Mouse (Mus musculus): ENCODE results near the gene Onecut3. TPM values are rescaled to one million over a fixed set of nuclear protein-coding genes. Genes with fewer than 3 reads are reported as not detected.
A peak's percentile ranks its signal among the peaks of the same experiment; 100 is the strongest.

Gene Onecut3
- polyA plus RNA-seq, 1 experiment from 2014 or later, result not detected

DNA sequence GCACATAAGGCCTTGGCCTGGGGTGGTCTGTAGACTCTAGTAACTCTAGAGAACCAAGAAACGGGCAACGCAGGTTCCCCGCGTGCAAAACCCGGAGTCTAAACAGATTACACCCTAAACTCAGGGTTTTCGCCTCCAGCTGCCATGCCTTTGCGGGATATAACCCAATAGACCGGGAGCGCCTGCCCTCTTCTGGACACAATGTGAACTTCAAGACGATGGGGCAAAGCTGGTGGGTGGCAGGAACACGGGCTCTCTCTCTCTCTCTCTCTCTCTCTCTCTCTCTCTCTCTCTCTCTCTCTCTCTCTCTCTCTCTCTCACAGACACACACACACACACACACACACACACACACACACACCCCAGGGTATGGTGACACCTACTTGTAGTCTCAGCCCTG, 11.6 kb downstream of the Onecut3 start:
- under 1% methylated on average over 11 of the region's 11 CpGs for whole genome bisulfite sequencing
- Histone ChIP-seq H3K9ac (no peak overlapping the region), H3K27me3 (peaks cover 83% of the 10 kb centered on the region), H3K4me3 (no peak overlapping the region), H3K4me1 (peaks cover 12% of the 10 kb centered on the region), H3K27ac (no peak overlapping the region), H3K4me2 (no peak overlapping the region), H3K9me3 (no peaks in the 10 kb centered on the region), H3K36me3 (no peaks in the 10 kb centered on the region)
- no peak for ATAC-seq (ENCODE audit: insufficient number of reproducible peaks, low FRiP score, low TSS enrichment, low read depth)

- H3K9ac ChIP-seq, result 0 out of 2 replicates have a peak overlapping the region, but pooled peaks have one; percentile 10
- WGBS, result 9% methylated on average over 20 of the region's 20 CpGs
- ATAC-seq (ENCODE audit: insufficient number of reproducible peaks, low FRiP score, low TSS enrichment, low read depth), result peak; percentile 50; the same call in 1 of the 2 replicates
Measured at GRCm38 (mm10) chr10:80509412-80510272, 15.0 kb downstream of the Onecut3 start.

DNA sequence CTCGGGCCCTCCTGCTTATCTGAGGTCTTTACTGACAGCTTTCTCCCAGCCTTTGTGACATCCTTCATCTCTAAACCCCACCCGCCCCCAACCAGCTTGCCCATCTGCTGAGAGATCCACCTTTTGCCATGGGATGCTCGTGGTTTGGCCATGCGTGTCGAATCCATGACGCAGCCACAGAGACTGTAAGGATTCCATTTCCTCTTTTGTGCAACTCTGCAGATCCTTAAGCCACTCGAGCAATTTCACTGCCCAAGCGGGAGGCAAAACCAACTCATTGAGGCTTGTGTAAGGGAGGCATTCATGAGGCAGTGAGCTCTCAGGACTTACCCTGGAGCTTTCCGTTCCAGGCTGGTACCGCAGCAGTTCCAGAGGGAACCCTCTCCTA, 15.6 kb downstream of the Onecut3 start:
- no peak for ATAC-seq (ENCODE audit: insufficient number of reproducible peaks, low FRiP score, low TSS enrichment, low read depth)
- no peak overlapping the region for H3K4me2 ChIP-seq
- H3K4me1 ChIP-seq, result peaks cover 13% of the 10 kb centered on the region
- H3K4me3 ChIP-seq, result no peak overlapping the region
- no peak overlapping the region for H3K9ac ChIP-seq
- no peaks in the 10 kb centered on the region for H3K36me3 ChIP-seq
- no peak overlapping the region for H3K27ac ChIP-seq
- WGBS, result 50% methylated on average over 10 of the region's 10 CpGs
- H3K27me3 ChIP-seq, result peaks cover 89% of the 10 kb centered on the region
- H3K9me3 ChIP-seq, result no peaks in the 10 kb centered on the region

More at GRCm38 (mm10) chr10:80509412-80510272, 15.0 kb downstream of the Onecut3 start:
- Histone ChIP-seq H3K4me3 (peak overlapping the region; percentile 38), H3K4me2 (peak overlapping the region; percentile 53), H3K36me3 (no peaks in the 10 kb centered on the region), H3K27ac (no peak overlapping the region), H3K9me3 (no peaks in the 10 kb centered on the region), H3K27me3 (peaks cover 87% of the 10 kb centered on the region), H3K4me1 (peaks cover 13% of the 10 kb centered on the region)

- Histone ChIP-seq H3K9me3 (no peaks in the 10 kb centered on the region), H3K27me3 (peaks cover 76% of the 10 kb centered on the region), H3K27ac (no peak overlapping the region), H3K9ac (no peak overlapping the region), H3K4me1 (peaks cover 13% of the 10 kb centered on the region), H3K4me3 (no peak overlapping the region), H3K4me2 (no peak overlapping the region), H3K36me3 (no peaks in the 10 kb centered on the region)
- ATAC-seq (ENCODE audit: insufficient number of reproducible peaks, low FRiP score, low TSS enrichment, low read depth), result no peak
- 8% methylated on average over 18 of the region's 19 CpGs for WGBS
Measured at GRCm38 (mm10) chr10:80513739-80514138, 19.1 kb downstream of the Onecut3 start.

DNA sequence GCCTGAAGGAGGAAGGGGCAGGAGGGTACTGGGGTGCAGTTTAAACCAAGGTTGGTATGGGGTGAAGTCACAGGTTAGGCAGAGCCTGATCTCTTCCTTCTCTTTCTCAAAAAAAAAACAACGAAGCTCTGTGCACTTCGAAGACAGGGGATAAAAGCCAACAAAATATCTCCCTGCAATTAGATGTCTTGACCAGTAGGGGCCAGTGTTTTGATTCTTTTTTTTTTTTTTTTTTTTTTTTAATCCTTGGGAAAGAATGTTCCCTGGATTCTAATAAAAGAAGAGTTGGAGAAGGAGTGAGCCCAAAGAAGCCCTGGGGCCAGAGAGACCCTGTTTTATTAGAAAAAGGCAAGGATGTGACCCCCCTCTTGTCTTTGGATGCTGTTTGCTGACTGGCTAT, 24.7 kb downstream of the Onecut3 start:
- WGBS, result 83% methylated on average over 2 of the region's 2 CpGs
- Histone ChIP-seq H3K27me3 (peaks cover 24% of the 10 kb centered on the region), H3K36me3 (no peaks in the 10 kb centered on the region), H3K9me3 (0 out of 2 replicates have a peak, but pooled peaks cover 2% of the 10 kb centered on the region), H3K9ac (no peak overlapping the region), H3K4me3 (no peak overlapping the region), H3K4me1 (peaks cover under 1% of the 10 kb centered on the region; the same call in 1 of the 2 replicates), H3K4me2 (no peak overlapping the region), H3K27ac (no peak overlapping the region)
- no peak for ATAC-seq (ENCODE audit: insufficient number of reproducible peaks, low FRiP score, low TSS enrichment, low read depth)

GRCm38 (mm10) chr10:80523299-80523698, 28.7 kb downstream of the Onecut3 start:
- Histone ChIP-seq H3K4me1 (no peaks in the 10 kb centered on the region), H3K9ac (no peak overlapping the region), H3K4me3 (no peak overlapping the region), H3K27me3 (no peaks in the 10 kb centered on the region), H3K27ac (no peak overlapping the region), H3K9me3 (0 out of 2 replicates have a peak, but pooled peaks cover 2% of the 10 kb centered on the region), H3K36me3 (no peaks in the 10 kb centered on the region), H3K4me2 (no peak overlapping the region)
- no peak for ATAC-seq (ENCODE audit: insufficient number of reproducible peaks, low FRiP score, low TSS enrichment, low read depth)
- WGBS, result 93% methylated on average over 7 of the region's 7 CpGs

DNA sequence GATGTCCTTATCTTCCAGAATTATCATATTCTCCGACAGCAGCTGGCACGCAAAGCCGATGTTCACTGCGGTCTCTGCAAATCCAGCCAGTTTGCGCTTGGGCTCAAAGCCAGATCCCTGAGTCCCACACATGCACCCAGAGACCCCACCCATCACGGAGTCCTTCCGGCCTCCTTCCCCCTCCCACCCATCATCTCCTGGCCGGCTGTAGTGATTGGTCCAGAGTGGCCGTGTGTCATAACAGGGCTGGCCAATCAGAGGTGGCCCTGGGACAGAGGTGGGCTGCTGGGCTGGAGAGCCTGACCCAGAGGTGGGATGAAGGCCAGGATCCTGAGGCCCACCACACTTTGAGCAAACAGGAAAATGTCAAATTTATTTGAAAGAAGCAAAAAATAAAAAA, 31.5 kb downstream of the Onecut3 start:
- WGBS, result 18% methylated on average over 9 of the region's 9 CpGs
- ATAC-seq (ENCODE audit: insufficient number of reproducible peaks, low FRiP score, low TSS enrichment, low read depth), result no peak
- H3K4me3 ChIP-seq, result peak overlapping the region; percentile 4; the same call in 1 of the 2 replicates
- H3K4me1 ChIP-seq, result no peaks in the 10 kb centered on the region
- H3K4me2 ChIP-seq, result no peak overlapping the region
- H3K36me3 ChIP-seq, result no peaks in the 10 kb centered on the region
- no peaks in the 10 kb centered on the region for H3K9me3 ChIP-seq
- H3K9ac ChIP-seq, result no peak overlapping the region
- no peaks in the 10 kb centered on the region for H3K27me3 ChIP-seq
- H3K27ac ChIP-seq, result no peak overlapping the region

- no peaks in the 10 kb centered on the region for H3K36me3 ChIP-seq
- no peak overlapping the region for H3K4me3 ChIP-seq
- H3K4me1 ChIP-seq, result peaks cover 10% of the 10 kb centered on the region
- no peak for ATAC-seq (ENCODE audit: insufficient number of reproducible peaks, low FRiP score, low TSS enrichment, low read depth)
- H3K9me3 ChIP-seq, result no peaks in the 10 kb centered on the region
- 88% methylated on average over 11 of the region's 11 CpGs for WGBS
- H3K9ac ChIP-seq, result no peak overlapping the region
- no peak overlapping the region for H3K4me2 ChIP-seq
- peaks cover 45% of the 10 kb centered on the region for H3K27me3 ChIP-seq
- no peak overlapping the region for H3K27ac ChIP-seq
Measured at GRCm38 (mm10) chr10:80532783-80533182, 38.1 kb downstream of the Onecut3 start.

- Histone ChIP-seq H3K4me2 (no peak overlapping the region), H3K27me3 (peaks cover 53% of the 10 kb centered on the region), H3K36me3 (no peaks in the 10 kb centered on the region), H3K27ac (no peak overlapping the region), H3K9ac (no peak overlapping the region), H3K4me1 (peaks cover 11% of the 10 kb centered on the region), H3K9me3 (no peaks in the 10 kb centered on the region), H3K4me3 (no peak overlapping the region)
- 17% methylated on average over 7 of the region's 7 CpGs for WGBS
- no peak for ATAC-seq (ENCODE audit: insufficient number of reproducible peaks, low FRiP score, low TSS enrichment, low read depth)
Measured at GRCm38 (mm10) chr10:80533704-80534103, 39.1 kb downstream of the Onecut3 start.

DNA sequence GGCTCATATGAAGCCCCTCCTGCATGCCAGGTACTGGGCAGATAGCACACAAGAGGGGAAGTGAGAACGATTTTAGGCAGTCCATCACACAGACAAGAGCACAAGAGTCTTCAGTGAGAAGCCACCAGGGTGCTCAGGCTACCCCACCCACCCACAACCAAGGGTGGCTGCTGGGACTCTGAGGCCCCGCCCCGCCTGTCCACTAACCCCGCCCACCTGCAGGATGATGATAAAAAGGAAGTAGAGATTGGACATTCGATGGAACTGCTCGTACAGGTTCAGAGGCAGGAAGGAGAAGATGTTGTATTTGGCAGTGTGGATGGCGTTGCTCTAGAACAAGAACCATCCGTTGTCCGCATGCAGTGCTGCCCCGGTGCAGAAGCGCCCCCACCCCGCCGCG, 40.4 kb downstream of the Onecut3 start:
- no peak overlapping the region for H3K4me2 ChIP-seq
- H3K27ac ChIP-seq, result no peak overlapping the region
- WGBS, result 8% methylated on average over 14 of the region's 14 CpGs
- no peak overlapping the region for H3K9ac ChIP-seq
- H3K27me3 ChIP-seq, result peaks cover 58% of the 10 kb centered on the region
- no peaks in the 10 kb centered on the region for H3K9me3 ChIP-seq
- H3K4me1 ChIP-seq, result peaks cover 16% of the 10 kb centered on the region
- H3K36me3 ChIP-seq, result no peaks in the 10 kb centered on the region
- no peak for ATAC-seq (ENCODE audit: insufficient number of reproducible peaks, low FRiP score, low TSS enrichment, low read depth)
- H3K4me3 ChIP-seq, result no peak overlapping the region; the same call in 1 of the 2 replicates

- Histone ChIP-seq H3K9me3 (no peaks in the 10 kb centered on the region), H3K4me3 (no peak overlapping the region; the same call in 1 of the 2 replicates), H3K4me1 (peaks cover 16% of the 10 kb centered on the region), H3K27ac (no peak overlapping the region), H3K36me3 (peaks cover 1% of the 10 kb centered on the region; the same call in 1 of the 2 replicates), H3K9ac (no peak overlapping the region), H3K4me2 (no peak overlapping the region), H3K27me3 (peaks cover 59% of the 10 kb centered on the region)
- no peak for ATAC-seq (ENCODE audit: insufficient number of reproducible peaks, low FRiP score, low TSS enrichment, low read depth)
- WGBS, result 11% methylated on average over 13 of the region's 13 CpGs
Measured at GRCm38 (mm10) chr10:80535711-80536110, 41.1 kb downstream of the Onecut3 start.

DNA sequence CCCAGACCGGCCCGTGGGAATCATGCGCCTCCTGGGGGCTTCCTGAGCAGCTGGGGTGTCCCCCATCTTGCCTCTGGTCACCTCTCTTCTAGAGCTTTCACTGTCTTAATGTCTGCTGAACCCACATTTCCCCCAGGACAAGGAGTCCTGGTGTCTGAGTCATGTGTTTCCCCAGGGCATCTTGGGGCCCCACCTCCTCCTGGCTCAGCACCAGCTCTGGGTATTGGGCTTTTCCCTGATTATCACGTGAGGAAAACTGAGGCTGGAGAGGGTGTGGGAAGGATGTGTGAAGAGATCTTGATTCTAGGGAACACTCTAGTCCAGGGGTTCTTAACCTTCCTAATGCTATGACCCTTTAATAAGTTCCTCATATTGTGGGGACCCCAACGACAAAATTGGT, 43.5 kb downstream of the Onecut3 start:
- WGBS, result 49% methylated on average over 5 of the region's 5 CpGs
- H3K4me3 ChIP-seq, result no peak overlapping the region
- peaks cover 59% of the 10 kb centered on the region for H3K27me3 ChIP-seq

More for the DNA sequence above, 43.5 kb downstream of the Onecut3 start:
- no peak for ATAC-seq (ENCODE audit: insufficient number of reproducible peaks, low FRiP score, low TSS enrichment, low read depth)
- H3K36me3 ChIP-seq, result peaks cover 26% of the 10 kb centered on the region
- no peak overlapping the region for H3K27ac ChIP-seq
- H3K4me1 ChIP-seq, result peaks cover 16% of the 10 kb centered on the region
- no peak overlapping the region for H3K4me2 ChIP-seq
- no peaks in the 10 kb centered on the region for H3K9me3 ChIP-seq
- no peak overlapping the region for H3K9ac ChIP-seq

Measured in limb, embryonic 15.5 days (tissue).